Mouse (Mus musculus) C3H10T1/2 (cell line): Measurements from ENCODE around the gene Cdkn2a. TPM values are rescaled to one million over a fixed set of nuclear protein-coding genes. Genes with fewer than 3 reads are reported as not detected.

Experiments used
- polyA plus RNA-seq, 2 experiments: library from polyadenylated mRNA; unstranded; fragments of >200 nt; fragmentation: generic; extraction: Trizol; gene quantifications; one replicate each; pipeline ENCODE4 v1.2.1; 2012; ENCODE audit warnings: missing spikeins in 2 of 2

Gene Cdkn2a
- polyA plus RNA-seq, result not detected

GRCm38 (mm10) chr4:89294486-89295440 lies at the start of gene Cdkn2a:
Gene Cdkn2a (minus strand): TSS chr4:89294653.

GRCm38 (mm10) chr4:89310491-89311254 lies 16.2 kb upstream of the Cdkn2a start, which contains the start of gene Cdkn2b:
Gene Cdkn2b (minus strand): TSS chr4:89311039.

Other genes starting within 250 kb of the Cdkn2a start
- 100 to 1,000 TPM in 1 of 2 experiments, 10 to 100 TPM in 1; 66.8 to 185 TPM for gene Mtap, start 157.5 kb downstream of the Cdkn2a start, polyA plus RNA-seq
- gene Cdkn2b, start 16.4 kb upstream of the Cdkn2a start, polyA plus RNA-seq, result not detected